Mouse (Mus musculus) T-cell, adult 2 months (primary cell): Measurements from ENCODE around the gene Enkur.
A peak's percentile ranks its signal among the peaks of the same experiment; 100 is the strongest.
"Not testable (repeated sequence)": the region's sequence is repeated elsewhere in the genome, so short reads cannot be mapped to it uniquely, and the experiment has no call there.

ENCODE experiments used
- DNase-seq: peaks from one replicate; pipeline ENCODE4 v3.0.0; 2022; ENCODE audit warnings: low spot score

The Enkur gene

GRCm38 (mm10) chr2:21204912-21205830, at the start of gene Enkur, which contains the start of gene Thnsl1:
Enkur (minus strand) TSS chr2:21205365.
Thnsl1 (plus strand) TSS chr2:21205724.
- DNase-seq: peak; percentile 99

DNA sequence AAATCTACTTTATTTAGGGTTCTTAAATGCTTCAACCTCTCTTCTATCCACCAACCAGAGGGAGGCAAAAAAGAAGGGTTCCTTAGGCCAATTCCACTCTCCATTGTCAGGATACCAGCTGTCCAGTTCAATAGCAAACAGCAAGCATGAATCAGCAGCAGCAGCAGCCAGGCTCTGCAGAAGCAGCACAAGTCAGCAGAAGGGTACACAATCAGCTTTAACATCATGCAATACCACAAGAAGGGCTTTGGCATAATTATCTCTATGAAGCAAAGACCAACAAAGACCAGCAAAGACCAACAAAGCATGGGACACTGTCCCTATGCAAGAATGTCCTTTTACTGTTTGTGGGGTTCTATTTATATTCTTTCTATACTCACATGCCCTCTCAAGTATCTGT, 49.1 kb upstream of the Enkur start:
- no peak for DNase-seq

DNA sequence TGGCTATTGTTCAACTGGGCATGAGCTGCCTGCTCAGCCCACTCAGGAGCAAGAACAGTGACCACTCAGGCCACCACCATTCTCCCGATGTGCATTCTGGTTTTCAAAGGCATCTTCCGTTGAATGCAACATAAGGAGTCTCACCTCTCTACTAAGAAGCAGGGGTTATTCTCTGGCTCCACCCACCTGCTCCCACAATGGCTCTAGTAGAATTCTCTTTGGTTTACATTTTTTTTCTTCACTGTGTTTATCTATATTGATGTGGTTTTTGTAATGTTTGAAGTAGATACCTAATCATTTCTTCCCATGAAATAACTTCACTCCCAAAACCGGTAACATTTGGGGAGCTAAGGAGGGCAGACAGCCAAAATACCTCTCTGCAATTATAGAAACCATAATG, 48.5 kb upstream of the Enkur start:
- no peak for DNase-seq

DNA sequence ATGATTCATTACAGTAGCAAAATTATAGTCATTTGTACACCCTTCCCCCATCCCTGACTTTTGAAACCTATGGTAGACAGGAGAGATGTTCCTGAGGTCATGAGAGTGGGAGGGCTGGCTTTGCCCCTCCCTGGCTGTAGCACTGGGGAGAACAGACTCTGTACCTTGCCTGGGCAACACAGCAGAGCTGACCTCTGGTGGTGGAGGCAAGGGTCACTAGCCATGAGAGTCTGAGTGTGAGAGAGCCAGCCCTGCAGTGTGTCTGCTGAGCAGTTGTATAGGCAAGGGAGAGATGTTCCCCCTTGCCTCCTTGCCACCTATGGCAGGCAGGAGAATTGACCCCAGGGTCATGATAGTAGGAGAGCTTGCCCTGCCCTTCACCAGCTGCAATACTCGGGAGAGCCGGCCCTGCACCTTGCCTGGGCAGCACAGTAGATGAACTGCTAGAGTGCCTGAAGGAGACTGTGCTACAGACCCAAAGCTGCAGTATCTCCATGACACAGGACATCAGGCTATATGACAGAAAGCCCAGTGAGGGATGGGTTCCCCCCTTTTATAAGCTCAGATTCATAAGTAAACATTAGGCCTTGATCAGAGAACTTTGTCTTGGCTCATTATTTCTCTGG, 40.4 kb upstream of the Enkur start:
- DNase-seq: no peak

DNA sequence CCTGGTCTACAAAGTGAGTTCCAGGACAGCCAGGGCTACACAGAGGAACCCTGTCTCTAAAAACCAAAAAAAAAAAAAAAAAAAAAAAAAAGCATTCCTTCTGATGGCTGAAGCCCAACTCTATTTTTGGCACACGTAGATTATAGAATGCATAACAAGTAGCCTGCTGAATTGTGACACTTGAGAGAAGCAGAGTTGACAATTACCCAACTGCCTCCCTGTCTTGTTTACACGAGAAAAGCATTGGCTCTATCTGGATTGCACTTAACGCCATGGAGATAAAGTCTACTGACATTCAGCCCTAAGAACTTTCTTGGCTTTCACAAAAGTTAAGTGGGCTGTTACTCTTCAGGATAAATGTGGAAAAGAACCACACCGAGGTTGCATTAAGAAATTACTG, 39.8 kb upstream of the Enkur start:
- no peak for DNase-seq

- not testable (repeated sequence) for DNase-seq
Measured at GRCm38 (mm10) chr2:21244104-21244503, 38.9 kb upstream of the Enkur start.

- DNase-seq: no peak
Measured at GRCm38 (mm10) chr2:21236846-21237245, 31.7 kb upstream of the Enkur start.

GRCm38 (mm10) chr2:21235844-21236386, 30.8 kb upstream of the Enkur start:
- no peak for DNase-seq

DNA sequence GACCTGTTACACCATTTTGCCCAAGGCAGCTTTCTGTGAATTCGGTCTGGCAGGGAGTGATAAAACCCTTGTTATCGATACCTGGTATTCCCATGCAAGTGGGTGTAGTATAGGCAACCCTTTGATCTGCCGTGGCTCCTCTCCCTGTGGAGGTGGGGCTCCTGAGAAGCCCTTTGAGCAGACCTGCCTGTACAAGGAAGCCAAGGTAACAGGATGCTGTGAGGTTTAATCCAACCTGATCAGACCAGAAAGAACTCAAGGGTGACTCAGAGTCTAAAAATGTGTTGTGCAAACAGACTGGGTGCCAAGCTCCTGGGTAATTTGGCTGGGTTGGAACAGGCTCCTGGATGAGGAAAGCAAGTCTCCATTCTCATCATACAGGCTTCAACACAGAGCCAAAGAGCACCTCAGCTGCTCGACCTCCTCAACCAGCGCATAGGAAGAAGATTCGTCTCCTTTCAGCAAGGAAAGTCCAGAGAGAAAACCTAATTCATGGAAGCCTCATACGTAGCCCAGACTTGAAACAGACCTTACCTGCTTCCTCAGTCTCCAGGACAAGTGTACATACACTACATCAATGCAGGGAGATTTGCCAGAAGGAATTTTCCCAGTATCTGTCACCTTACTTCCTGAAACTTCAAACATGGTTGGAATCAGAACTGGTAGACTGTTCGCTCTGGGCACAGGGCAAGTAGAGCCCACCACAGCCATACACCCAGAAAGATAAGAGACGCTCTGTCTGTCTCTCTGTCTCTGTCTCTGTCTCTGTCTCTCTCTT, 29.9 kb upstream of the Enkur start:
- DNase-seq: no peak

DNA sequence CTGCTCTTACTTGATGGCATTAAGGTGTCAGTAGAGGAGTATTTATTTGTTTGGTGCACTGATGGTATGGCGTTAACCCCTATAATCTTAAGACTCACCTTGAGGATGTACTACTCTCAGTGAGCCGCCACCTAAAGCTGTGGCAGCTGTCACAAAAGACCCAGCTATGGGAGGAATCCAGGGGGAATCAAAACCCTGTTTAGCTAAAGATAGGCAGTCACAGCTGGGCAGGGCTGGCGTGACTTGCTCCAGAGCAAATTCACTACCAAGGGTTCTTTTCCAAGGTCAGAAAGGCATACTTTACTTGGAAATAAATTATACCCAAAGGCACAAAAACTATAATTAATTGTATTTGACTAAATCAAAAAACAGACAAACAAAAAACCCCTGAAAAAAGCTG, 26.0 kb upstream of the Enkur start:
- no peak for DNase-seq

DNA sequence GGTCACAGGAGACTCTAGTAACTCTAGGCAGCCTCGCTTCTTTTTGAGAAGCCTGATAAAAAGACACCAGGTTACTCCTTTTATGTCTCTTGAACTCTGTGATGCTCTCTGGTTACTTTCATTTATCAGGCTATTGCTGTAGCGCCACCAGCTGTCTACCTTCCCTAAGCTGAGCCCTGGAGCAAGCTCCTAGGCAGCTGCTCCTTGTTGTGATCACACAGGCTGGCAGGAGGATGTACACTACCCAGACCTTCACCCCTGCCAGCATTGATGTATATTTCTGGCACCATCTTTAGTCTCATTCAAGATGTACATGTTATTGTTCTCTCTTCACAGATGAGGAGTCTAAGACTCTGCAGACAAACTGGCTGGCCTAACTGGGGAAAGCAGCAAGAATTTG, 25.1 kb upstream of the Enkur start:
- DNase-seq: no peak

DNA sequence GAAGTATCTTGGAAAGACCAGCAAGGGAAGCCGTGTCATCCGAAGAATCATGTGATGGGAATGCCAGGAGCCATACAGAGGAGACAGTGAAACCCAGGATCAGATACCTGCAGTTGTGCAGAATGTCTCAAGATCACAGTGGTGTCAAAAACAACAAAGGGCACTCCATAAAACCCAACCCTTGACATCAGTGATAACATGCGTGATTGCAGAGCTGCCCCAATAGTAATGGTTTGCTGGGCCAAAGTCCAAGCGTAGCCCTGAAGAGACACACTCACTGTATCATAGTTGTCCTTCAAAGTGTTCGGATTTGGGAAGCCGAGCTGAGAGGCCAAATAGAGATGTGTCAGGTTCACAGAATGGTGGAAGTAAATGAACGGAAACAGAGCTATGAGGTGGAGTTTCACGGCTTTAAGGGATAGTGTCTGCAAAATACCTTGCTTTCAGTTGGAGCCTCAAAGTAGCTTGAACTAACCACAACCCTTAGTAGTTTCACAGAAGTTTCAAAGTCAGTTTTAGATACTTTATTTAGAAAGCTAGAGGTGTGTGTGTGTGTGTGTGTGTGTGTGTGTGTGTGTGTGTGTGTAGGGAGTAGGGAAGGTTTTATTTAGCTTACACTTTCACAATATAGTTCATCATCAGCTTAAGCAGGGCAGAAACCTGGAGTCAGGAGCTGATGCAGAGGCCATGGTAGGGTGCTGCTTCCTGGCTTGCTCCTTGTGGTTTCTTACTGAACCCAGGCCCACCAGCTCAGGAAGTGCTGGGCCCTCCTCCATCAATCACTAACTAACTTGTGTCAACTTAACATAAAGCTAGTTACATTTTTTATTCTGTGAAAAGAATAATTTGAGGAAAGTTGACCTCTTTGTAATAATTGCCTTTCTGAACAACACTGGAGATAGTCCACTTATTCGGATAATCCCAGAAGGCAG, 17.6 kb upstream of the Enkur start:
- peak; percentile 24 for DNase-seq

DNA sequence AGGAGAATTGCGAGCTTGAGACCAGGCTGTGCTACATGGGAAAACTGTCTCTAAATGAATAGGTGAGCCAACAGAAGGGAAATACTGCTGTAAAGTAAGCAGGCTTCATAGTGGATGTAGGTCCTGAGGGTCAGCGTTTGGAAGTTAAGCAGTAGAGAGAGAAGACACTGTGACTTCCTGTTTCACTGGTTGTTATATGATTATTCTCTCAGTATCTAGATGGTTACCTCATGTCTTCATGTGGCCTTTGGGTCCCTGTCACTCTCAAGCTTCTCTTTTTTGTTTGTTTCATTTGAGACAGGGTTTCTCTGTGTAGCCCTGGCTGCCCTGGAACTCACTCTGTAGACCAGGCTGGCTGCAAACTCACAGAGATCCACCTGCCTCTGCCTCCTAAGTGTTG, 10.1 kb upstream of the Enkur start:
- DNase-seq: no peak

DNA sequence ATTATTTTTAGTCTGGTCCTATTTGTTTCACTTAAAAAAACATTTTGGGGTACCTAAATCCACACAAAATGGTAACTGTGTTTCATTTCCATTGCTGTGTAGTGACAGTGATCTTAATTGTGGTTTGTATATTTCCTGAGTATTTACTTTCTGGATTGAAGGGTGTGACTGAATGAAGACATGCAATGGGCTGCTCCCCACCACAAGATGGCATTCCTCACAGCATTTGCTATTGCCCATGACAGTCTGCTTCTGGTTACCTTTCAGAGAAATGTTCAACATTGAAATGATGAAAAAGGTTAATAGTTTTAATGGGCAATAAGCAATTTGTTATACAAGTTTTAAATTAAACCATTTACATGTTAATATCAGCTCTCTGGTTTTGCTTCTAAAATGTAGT, 9.2 kb upstream of the Enkur start:
- no peak for DNase-seq

GRCm38 (mm10) chr2:21211361-21211760, 6.2 kb upstream of the Enkur start:
- DNase-seq: no peak

DNA sequence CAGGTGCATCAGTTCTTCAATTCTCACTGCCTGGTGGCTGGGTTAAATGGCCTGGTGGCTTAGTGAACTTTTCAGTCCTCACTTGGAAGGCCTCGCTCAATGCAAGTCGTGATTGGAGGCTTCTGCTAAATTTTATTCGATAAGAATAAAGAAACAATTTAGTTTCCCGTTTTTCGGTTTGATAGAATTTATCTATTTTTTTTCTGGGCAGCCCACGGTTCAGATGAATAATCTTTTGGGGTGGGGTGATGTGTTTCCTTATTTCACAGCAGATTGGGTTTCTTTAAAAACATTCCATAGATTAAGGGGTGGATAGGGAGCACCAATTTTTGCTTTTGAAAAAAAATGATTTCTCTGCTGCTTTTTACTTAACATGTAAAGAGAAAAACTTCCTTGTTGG, 1.1 kb upstream of the Enkur start:
- DNase-seq: no peak

GRCm38 (mm10) chr2:21205831-21206159, 630 bp upstream of the Enkur start:
- DNase-seq: no peak

- no peak for DNase-seq
Measured at GRCm38 (mm10) chr2:21202754-21203153, 2.4 kb downstream of the Enkur start.

- no peak for DNase-seq
Measured at GRCm38 (mm10) chr2:21199051-21199450, 6.1 kb downstream of the Enkur start.

DNA sequence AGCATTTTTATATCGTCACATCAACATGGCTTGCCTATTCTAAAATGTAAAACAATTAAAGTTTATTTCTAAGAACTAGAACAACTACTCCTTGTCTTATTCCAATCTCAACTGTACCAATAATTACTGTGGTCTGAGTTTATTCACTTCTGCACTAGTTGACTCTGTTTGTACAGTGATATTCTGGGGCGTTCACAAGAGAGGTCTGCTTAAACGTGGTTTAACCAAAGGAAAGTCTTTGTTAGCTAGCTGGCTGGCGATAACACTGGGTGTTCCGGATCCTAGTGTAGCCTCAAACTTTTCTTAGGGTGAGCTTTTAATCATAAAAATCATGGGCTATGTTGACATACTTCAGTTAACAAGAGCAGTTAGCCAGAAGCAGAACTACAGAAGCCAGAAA, 9.9 kb downstream of the Enkur start:
- no peak for DNase-seq

DNA sequence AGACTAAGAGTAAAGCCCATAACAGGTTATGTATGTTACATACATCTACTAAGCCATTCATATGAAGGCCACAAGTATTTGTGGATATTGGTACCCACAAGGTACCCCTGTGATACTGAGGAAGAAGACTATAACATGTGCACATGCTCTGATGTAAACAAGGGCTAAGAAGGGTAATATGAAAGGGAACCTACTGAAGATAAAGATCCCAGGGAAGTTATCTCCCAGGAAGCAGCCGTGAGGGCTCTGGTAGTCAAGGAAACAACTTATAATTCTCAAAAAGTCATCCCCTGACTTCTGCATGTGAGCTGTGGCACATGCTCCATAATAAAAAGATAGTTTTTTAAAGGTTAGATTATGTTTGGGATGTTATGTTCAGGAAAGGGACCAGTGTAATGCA, 13.9 kb downstream of the Enkur start:
- DNase-seq: no peak
